Mouse (Mus musculus) natural killer cell, adult 2 months (primary cell): ENCODE measurements at regions not wholly inside any gene's neighbourhood (a gene's known extent, or its start where the extent isn't known, plus 50 kb on each side); places are given as distances from the start of the nearest gene placed in this dataset.

Source experiments
- DNase-seq, 2 experiments: peaks; one replicate each; pipeline ENCODE4 v3.0.0; 2022; ENCODE audit warnings: low spot score in 2 of 2

DNA sequence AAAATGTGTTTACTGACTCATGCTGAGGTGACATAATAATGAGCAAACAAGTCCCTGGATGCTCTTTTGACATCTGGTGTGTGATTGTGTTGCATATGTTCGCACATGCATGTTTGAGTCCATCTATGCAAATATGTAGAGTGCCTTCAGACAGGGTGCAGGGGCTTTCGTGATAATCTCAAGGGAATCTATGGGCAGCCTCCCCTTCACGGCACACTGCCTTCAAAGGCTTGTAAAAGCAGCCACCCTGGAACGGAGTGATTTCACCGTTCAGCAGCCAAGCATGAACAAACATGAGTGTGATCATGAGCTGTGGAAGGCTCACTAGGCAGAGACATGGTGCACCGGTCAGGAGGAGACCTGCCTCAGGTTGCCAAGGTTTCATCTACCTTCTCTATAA, 57.1 kb upstream of the Mbip start:
- peak in 1 of 2 experiments; percentile 17 for DNase-seq

DNA sequence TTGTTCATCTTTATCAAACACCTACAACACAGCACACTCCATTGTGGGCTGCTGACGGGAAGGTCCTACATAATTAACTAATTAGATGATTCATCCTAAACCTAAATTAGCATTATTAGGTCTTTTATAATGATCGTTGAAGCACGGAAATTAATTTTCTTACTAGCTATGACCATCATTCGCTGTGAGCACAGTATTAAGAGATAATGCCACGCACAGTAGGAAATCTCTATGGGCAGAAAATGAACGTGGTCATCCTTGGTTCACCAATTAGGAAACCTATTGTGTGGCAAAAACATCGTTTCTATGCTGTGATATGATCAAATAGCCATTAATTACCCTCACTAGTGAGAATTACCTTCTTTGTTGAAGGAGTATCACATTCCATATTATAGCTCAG, 56.4 kb upstream of the Mbip start:
- DNase-seq = no peak
